Mouse (Mus musculus) thymus, adult 18-20 months (tissue): ENCODE measurements around the gene Vmn1r202.
"Not testable (repeated sequence)": the region's sequence is repeated elsewhere in the genome, so short reads cannot be mapped to it uniquely, and the experiment has no call there.

Experiments
- DNase-seq, 2 experiments: peaks; one replicate each; pipeline ENCODE4 v3.0.0; 2022; ENCODE audit warnings: mixed read lengths in 2 of 2

The Vmn1r202 gene

DNA sequence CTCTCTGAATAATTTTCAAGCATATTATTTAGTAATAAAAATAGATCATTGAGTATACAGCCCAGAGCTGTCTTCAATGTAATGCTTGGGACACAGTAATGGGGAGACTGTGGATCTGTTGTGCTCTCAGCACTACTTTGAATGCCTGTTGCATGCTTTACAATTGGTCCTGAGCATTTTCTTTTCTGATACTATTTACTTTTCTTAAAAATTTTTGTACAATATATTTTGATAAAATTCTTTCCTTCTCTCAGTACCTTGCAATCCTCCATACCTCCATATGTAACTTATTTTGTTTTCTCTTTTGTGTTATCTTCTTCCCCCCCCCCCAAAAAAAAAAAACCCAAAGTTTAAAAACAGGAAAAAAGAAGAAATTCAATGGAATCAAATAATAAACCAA, at the start of gene Vmn1r202:
Gene Vmn1r202 (minus strand): TSS at position 101 of the 400 bp plus-strand sequence.
- DNase-seq: no peak

DNA sequence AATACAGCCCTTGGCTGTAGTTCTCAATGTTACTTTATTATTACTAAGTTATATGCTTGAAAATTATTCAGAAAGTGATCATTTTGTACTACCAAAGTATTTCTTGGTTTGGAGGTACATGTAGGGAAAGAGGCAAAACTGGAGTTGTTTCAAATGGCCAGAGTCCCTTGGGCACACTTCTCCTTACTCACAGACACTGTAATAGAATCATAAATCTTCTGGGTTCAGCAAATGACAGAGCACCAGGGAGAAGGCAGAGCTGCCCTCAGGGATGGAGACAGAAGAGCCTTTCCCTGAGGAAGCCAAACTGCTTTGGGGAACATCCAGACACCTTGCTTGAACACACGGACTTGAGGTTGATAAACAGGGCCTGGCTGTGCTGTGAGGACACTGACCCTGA, 47.7 kb upstream of the Vmn1r202 start, which contains the start of gene Vmn1r204:
Gene Vmn1r204 (plus strand): TSS at position 301 of the 400 bp plus-strand sequence.
- not testable (repeated sequence) for DNase-seq

DNA sequence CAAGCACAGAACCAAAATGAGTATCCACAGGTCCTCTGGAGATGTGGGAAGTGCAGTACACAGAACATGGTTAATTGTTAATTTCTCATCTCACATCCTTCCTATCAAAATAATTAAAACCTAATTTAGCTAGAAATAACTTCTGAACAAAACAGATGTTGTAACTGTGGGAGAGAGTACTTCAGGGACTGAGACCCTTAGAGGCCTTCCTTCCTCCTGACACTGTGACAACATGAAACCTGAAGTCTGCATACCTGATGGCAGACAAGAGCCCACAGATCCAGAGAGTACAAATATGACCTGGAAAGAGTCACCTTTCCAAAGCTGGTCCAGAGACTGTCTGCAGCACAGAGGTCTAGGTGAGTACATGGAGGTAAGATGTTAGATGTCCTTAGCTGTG, 12.6 kb upstream of the Vmn1r202 start, which contains the start of gene Vmn1r203:
Gene Vmn1r203 (plus strand): TSS at position 301 of the 400 bp plus-strand sequence.
- DNase-seq: no peak

DNA sequence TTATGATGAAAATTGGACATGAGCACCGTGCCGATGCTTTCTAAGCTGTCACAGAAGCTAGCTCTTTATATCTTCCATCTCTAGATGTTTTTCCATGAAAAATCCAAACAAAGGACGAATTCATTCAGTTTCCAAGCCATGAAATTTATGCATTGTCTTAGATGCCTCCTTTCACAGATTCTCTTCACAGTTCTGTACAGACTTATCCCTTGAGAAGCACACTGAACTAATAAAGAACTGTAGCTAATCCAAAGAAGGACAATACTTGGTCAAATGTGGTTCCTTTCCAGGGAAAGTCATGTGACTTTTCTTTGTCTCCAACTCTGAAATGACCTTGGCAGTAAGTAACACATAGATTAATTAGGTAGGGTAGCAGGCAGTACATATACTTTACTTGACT, 2.8 kb downstream of the Vmn1r202 start:
- DNase-seq: no peak

DNA sequence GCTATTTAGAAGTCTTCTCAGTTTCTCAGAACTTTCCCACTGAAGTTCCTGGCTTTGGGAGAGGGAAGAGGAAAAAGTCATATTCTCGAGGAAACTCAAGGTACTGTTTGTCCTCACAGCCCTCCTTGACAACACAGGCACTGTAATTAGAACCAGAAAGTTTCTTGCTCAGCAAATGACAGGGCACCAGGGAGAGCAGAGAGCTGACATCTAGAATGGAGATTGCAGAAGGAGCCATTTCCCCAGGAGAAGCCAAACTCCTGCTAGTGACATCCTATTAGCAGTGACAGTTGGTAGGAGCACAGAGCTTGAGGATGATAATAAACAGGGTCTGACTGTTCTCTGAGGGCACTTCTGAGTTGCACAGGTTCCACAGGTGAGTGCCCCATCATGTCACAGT, 33.6 kb downstream of the Vmn1r202 start, which contains the start of gene Vmn1r201:
Gene Vmn1r201 (plus strand): TSS at position 301 of the 400 bp plus-strand sequence.
- DNase-seq: no peak

DNA sequence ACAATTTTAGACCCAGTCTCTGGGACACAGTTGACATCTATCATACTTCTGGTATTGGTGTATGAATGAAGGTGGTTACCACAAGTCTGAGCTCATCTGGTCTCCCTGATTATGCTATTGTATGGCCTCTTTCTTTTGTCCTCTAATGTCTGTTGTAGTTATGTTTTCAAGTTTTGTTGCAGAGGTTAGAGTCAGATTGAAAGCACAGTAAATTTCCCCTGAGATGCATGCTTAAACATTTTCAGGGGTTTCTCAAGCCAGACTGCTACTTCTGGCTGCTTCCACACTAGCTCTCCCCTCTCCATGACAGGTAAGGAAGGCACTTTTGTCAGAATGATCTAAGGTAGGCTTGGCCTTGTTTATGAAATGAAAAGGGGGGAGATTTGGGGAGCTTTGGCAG, 50.0 kb downstream of the Vmn1r202 start:
- no peak for DNase-seq
